Mouse (Mus musculus): ENCODE data around the gene Emg1. TPM values are rescaled to one million over a fixed set of nuclear protein-coding genes. Genes with fewer than 3 reads are reported as not detected.
A peak's percentile ranks its signal among the peaks of the same experiment; 100 is the strongest.

The Emg1 gene
- polyA plus RNA-seq (2014; fragmentation: Nextera tagmentation; extraction: Ambion mirVana), result 202 and 204 TPM in 2 replicates

- Histone ChIP-seq H3K9ac (ENCODE audit: low read length) (peak within 1 kb of the TSS; percentile 84), H3K9me3 (ENCODE audit: control insufficient read depth, low read length) (no peaks in the 10 kb centered on the region), H3K27ac (ENCODE audit: low read depth, low read length) (peak within 1 kb of the TSS; percentile 54), H3K27me3 (ENCODE audit: control insufficient read depth, insufficient read depth, low read length) (no peaks in the 10 kb centered on the region), H3K36me3 (ENCODE audit: control insufficient read depth, insufficient read depth, low read length) (peaks cover 6% of the 10 kb centered on the region), H3K4me1 (ENCODE audit: control insufficient read depth, insufficient read depth, low read length) (peaks cover 11% of the 10 kb centered on the region), H3K4me3 (ENCODE audit: low read depth, low read length) (peak within 1 kb of the TSS; percentile 85), H3K4me2 (ENCODE audit: low read depth) (peak within 1 kb of the TSS; percentile 96)
- WGBS, result under 1% methylated on average over 75 of the region's 76 CpGs
- DNase-seq (ENCODE audit: low spot score), result peak; percentile 99
- ATAC-seq (ENCODE audit: insufficient read depth, low FRiP score, low TSS enrichment), result peak; percentile 95
These were observed at the start of gene Emg1, which contains the start of gene Phb2 for GRCm38 (mm10) chr6:124711824-124712782. Gene Emg1, minus strand, starts transcription at chr6:124712178. Gene Phb2, plus strand, starts transcription at chr6:124712336.

GRCm38 (mm10) chr6:124759259-124759658 lies 47.3 kb upstream of the Emg1 start:
- WGBS, result 5% methylated on average over 5 of the region's 5 CpGs
- Histone ChIP-seq H3K9me3 (ENCODE audit: control insufficient read depth, low read length) (no peaks in the 10 kb centered on the region), H3K4me1 (ENCODE audit: control insufficient read depth, insufficient read depth, low read length) (peaks cover 27% of the 10 kb centered on the region), H3K27me3 (ENCODE audit: control insufficient read depth, insufficient read depth, low read length) (no peaks in the 10 kb centered on the region), H3K4me3 (ENCODE audit: low read depth, low read length) (no peak overlapping the region), H3K4me2 (ENCODE audit: low read depth) (peak overlapping the region; percentile 12; the same call in 1 of the 2 replicates), H3K9ac (ENCODE audit: low read length) (no peak overlapping the region), H3K27ac (ENCODE audit: low read depth, low read length) (no peak overlapping the region), H3K36me3 (ENCODE audit: control insufficient read depth, insufficient read depth, low read length) (no peaks in the 10 kb centered on the region)
- ATAC-seq (ENCODE audit: insufficient read depth, low FRiP score, low TSS enrichment), result no peak
- peak; percentile 82 for DNase-seq (ENCODE audit: low spot score)

- ATAC-seq (ENCODE audit: insufficient read depth, low FRiP score, low TSS enrichment), result no peak
- Histone ChIP-seq H3K4me2 (ENCODE audit: low read depth) (peak overlapping the region; percentile 12; the same call in 1 of the 2 replicates), H3K27me3 (ENCODE audit: control insufficient read depth, insufficient read depth, low read length) (no peaks in the 10 kb centered on the region), H3K9me3 (ENCODE audit: control insufficient read depth, low read length) (no peaks in the 10 kb centered on the region), H3K36me3 (ENCODE audit: control insufficient read depth, insufficient read depth, low read length) (no peaks in the 10 kb centered on the region), H3K4me1 (ENCODE audit: control insufficient read depth, insufficient read depth, low read length) (peaks cover 27% of the 10 kb centered on the region), H3K27ac (ENCODE audit: low read depth, low read length) (no peak overlapping the region), H3K9ac (ENCODE audit: low read length) (0 out of 2 replicates have a peak overlapping the region, but pooled peaks have one; percentile 3), H3K4me3 (ENCODE audit: low read depth, low read length) (no peak overlapping the region)
- 72% methylated on average over 2 of the region's 2 CpGs for WGBS
- no peak for DNase-seq (ENCODE audit: low spot score)
These were observed 46.9 kb upstream of the Emg1 start for GRCm38 (mm10) chr6:124758849-124759232.

GRCm38 (mm10) chr6:124757909-124758848 lies 46.2 kb upstream of the Emg1 start:
- peaks cover 27% of the 10 kb centered on the region for H3K4me1 ChIP-seq (ENCODE audit: control insufficient read depth, insufficient read depth, low read length)
- peak overlapping the region; percentile 70 for H3K4me2 ChIP-seq (ENCODE audit: low read depth)
- WGBS, result 36% methylated on average over 5 of the region's 5 CpGs
- H3K4me3 ChIP-seq (ENCODE audit: low read depth, low read length), result peak overlapping the region; percentile 94
- no peaks in the 10 kb centered on the region for H3K27me3 ChIP-seq (ENCODE audit: control insufficient read depth, insufficient read depth, low read length)
- peak overlapping the region; percentile 97 for H3K27ac ChIP-seq (ENCODE audit: low read depth, low read length)
- DNase-seq (ENCODE audit: low spot score) (peak; percentile 65), ATAC-seq (ENCODE audit: insufficient read depth, low FRiP score, low TSS enrichment) (no peak)
- no peaks in the 10 kb centered on the region for H3K36me3 ChIP-seq (ENCODE audit: control insufficient read depth, insufficient read depth, low read length)
- peak overlapping the region; percentile 94 for H3K9ac ChIP-seq (ENCODE audit: low read length)
- no peaks in the 10 kb centered on the region for H3K9me3 ChIP-seq (ENCODE audit: control insufficient read depth, low read length)

- H3K27ac ChIP-seq (ENCODE audit: low read depth, low read length), result peak overlapping the region; percentile 97
- no peak for ATAC-seq (ENCODE audit: insufficient read depth, low FRiP score, low TSS enrichment)
- 6% methylated on average over 5 of the region's 5 CpGs for WGBS
- H3K4me2 ChIP-seq (ENCODE audit: low read depth), result peak overlapping the region; percentile 70
- no peaks in the 10 kb centered on the region for H3K27me3 ChIP-seq (ENCODE audit: control insufficient read depth, insufficient read depth, low read length)
- no peaks in the 10 kb centered on the region for H3K9me3 ChIP-seq (ENCODE audit: control insufficient read depth, low read length)
- H3K4me3 ChIP-seq (ENCODE audit: low read depth, low read length), result peak overlapping the region; percentile 94
- peak overlapping the region; percentile 94 for H3K9ac ChIP-seq (ENCODE audit: low read length)
- H3K4me1 ChIP-seq (ENCODE audit: control insufficient read depth, insufficient read depth, low read length), result peaks cover 27% of the 10 kb centered on the region
- no peaks in the 10 kb centered on the region for H3K36me3 ChIP-seq (ENCODE audit: control insufficient read depth, insufficient read depth, low read length)
- peak; percentile 29 for DNase-seq (ENCODE audit: low spot score)
These were observed 45.4 kb upstream of the Emg1 start for GRCm38 (mm10) chr6:124757351-124757880.

- WGBS, result 1% methylated on average over 48 of the region's 54 CpGs
- Histone ChIP-seq H3K9ac (ENCODE audit: low read length) (peak overlapping the region; percentile 94), H3K4me1 (ENCODE audit: control insufficient read depth, insufficient read depth, low read length) (peaks cover 27% of the 10 kb centered on the region), H3K4me3 (ENCODE audit: low read depth, low read length) (peak overlapping the region; percentile 94), H3K27ac (ENCODE audit: low read depth, low read length) (peak overlapping the region; percentile 97), H3K9me3 (ENCODE audit: control insufficient read depth, low read length) (no peaks in the 10 kb centered on the region), H3K36me3 (ENCODE audit: control insufficient read depth, insufficient read depth, low read length) (no peaks in the 10 kb centered on the region), H3K27me3 (ENCODE audit: control insufficient read depth, insufficient read depth, low read length) (no peaks in the 10 kb centered on the region), H3K4me2 (ENCODE audit: low read depth) (peak overlapping the region; percentile 70)
- DNase-seq (ENCODE audit: low spot score) (peak; percentile 85), ATAC-seq (ENCODE audit: insufficient read depth, low FRiP score, low TSS enrichment) (peak; percentile 77)
These were observed 44.8 kb upstream of the Emg1 start for GRCm38 (mm10) chr6:124756652-124757350.

- Histone ChIP-seq H3K27me3 (ENCODE audit: control insufficient read depth, insufficient read depth, low read length) (no peaks in the 10 kb centered on the region), H3K27ac (ENCODE audit: low read depth, low read length) (peak within 1 kb of the TSS; percentile 97), H3K4me2 (ENCODE audit: low read depth) (peak within 1 kb of the TSS; percentile 70), H3K36me3 (ENCODE audit: control insufficient read depth, insufficient read depth, low read length) (no peaks in the 10 kb centered on the region), H3K4me3 (ENCODE audit: low read depth, low read length) (peak within 1 kb of the TSS; percentile 94), H3K9ac (ENCODE audit: low read length) (peak within 1 kb of the TSS; percentile 94), H3K9me3 (ENCODE audit: control insufficient read depth, low read length) (no peaks in the 10 kb centered on the region), H3K4me1 (ENCODE audit: control insufficient read depth, insufficient read depth, low read length) (peaks cover 27% of the 10 kb centered on the region)
- under 1% methylated on average over 62 of the region's 100 CpGs for WGBS
- ATAC-seq (ENCODE audit: insufficient read depth, low FRiP score, low TSS enrichment) (peak; percentile 54), DNase-seq (ENCODE audit: low spot score) (peak; percentile 79)
These were observed 44.0 kb upstream of the Emg1 start, which contains the start of the genes Gm45234 and Atn1 for GRCm38 (mm10) chr6:124755831-124756595. Gene Gm45234, minus strand, starts transcription at chr6:124756021. Gene Atn1, minus strand, starts transcription at chr6:124756524.

Data from neural tube, embryonic 11.5 days (tissue).